In genomic region chr7:143388783-143389695, GRCm38 (mm10) we compare ENCODE assay signal across 8 mouse cellular contexts.
A peak's percentile ranks its signal among the peaks of the same experiment; 100 is the strongest.
DNase-seq lines count a peak whose midpoint lies in the region; ATAC-seq and TF ChIP-seq lines count a peak whose summit lies in the region.

No protein-coding gene starts in this region.

- H3K4me1 ChIP-seq in E14TG2a.4 (replicated peaks; ENCODE audit: low read depth, low read length), result peaks cover 6% of the 10 kb centered on the region; the same call in 1 of the 2 replicates
- peaks cover 23% of the 10 kb centered on the region for H3K4me1 ChIP-seq in embryonic facial prominence, embryonic 12.5 days
- peaks cover 63% of the 10 kb centered on the region for H3K4me1 ChIP-seq in heart, embryonic 12.5 days (replicated peaks)
- H3K4me1 ChIP-seq in lung, embryonic 16.5 days (replicated peaks; ENCODE audit: control insufficient read depth, insufficient read depth, low read length), result peaks cover 23% of the 10 kb centered on the region

- peak; percentile 67 for ATAC-seq in embryonic facial prominence, embryonic 12.5 days (ENCODE audit: insufficient number of reproducible peaks, insufficient read depth, low FRiP score, low TSS enrichment)
- ATAC-seq in heart, embryonic 12.5 days (ENCODE audit: insufficient number of reproducible peaks, low FRiP score), result peak; percentile 78
- ATAC-seq in lung, embryonic 16.5 days (ENCODE audit: low read depth), result peak; percentile 94

- H3K4me2 ChIP-seq in embryonic facial prominence, embryonic 12.5 days (replicated peaks), result 0 out of 2 replicates have a peak overlapping the region, but pooled peaks have one; percentile 20
- H3K4me2 ChIP-seq in heart, embryonic 12.5 days, result peak overlapping the region; percentile 30
- H3K4me2 ChIP-seq in lung, embryonic 16.5 days (ENCODE audit: low read depth, low read length), result peak overlapping the region; percentile 17

- 52% methylated on average over 27 of the region's 27 CpGs for WGBS in embryonic facial prominence, embryonic 12.5 days
- 40% methylated on average over 27 of the region's 27 CpGs for WGBS in heart, embryonic 12.5 days
- WGBS in lung, embryonic 16.5 days, result 22% methylated on average over 27 of the region's 27 CpGs

- no peaks in the 10 kb centered on the region for H3K9me3 ChIP-seq in E14TG2a.4 (ENCODE audit: low read length)
- H3K9me3 ChIP-seq in embryonic facial prominence, embryonic 12.5 days, result no peaks in the 10 kb centered on the region
- no peaks in the 10 kb centered on the region for H3K9me3 ChIP-seq in heart, embryonic 12.5 days (replicated peaks)
- H3K9me3 ChIP-seq in lung, embryonic 16.5 days (ENCODE audit: control insufficient read depth, low read length), result no peaks in the 10 kb centered on the region

- peak overlapping the region; percentile 77 for H3K27ac ChIP-seq in embryonic facial prominence, embryonic 12.5 days
- peak overlapping the region; percentile 87 for H3K27ac ChIP-seq in heart, embryonic 12.5 days (ENCODE audit: poor library complexity, severe bottlenecking)
- peak overlapping the region; percentile 87 for H3K27ac ChIP-seq in lung, embryonic 16.5 days (ENCODE audit: low read length)

- H3K27me3 ChIP-seq in E14TG2a.4 (ENCODE audit: insufficient read depth, low read length), result peaks cover 87% of the 10 kb centered on the region
- 0 out of 2 replicates have a peak, but pooled peaks cover 3% of the 10 kb centered on the region for H3K27me3 ChIP-seq in embryonic facial prominence, embryonic 12.5 days
- no peaks in the 10 kb centered on the region for H3K27me3 ChIP-seq in heart, embryonic 12.5 days (replicated peaks)
- no peaks in the 10 kb centered on the region; the same call in 1 of the 2 replicates for H3K27me3 ChIP-seq in lung, embryonic 16.5 days (ENCODE audit: control insufficient read depth, insufficient read depth, low read depth, low read length)

- TF ChIP-seq CTCF in E14TG2a.4 (conservative IDR thresholded peaks at IDR 0.05; ENCODE audit: low read length), result no peak

- H3K4me3 ChIP-seq in E14TG2a.4 (replicated peaks; ENCODE audit: low read length), result peak overlapping the region; percentile 62
- no peak overlapping the region for H3K4me3 ChIP-seq in embryonic facial prominence, embryonic 12.5 days
- no peak overlapping the region for H3K4me3 ChIP-seq in heart, embryonic 12.5 days
- no peak overlapping the region for H3K4me3 ChIP-seq in lung, embryonic 16.5 days (ENCODE audit: low read length)

- DNase-seq in kidney, adult 8-10 months, result peak; percentile 68 to 70
- DNase-seq in retina, postnatal 1 day, result peak; percentile 91
- no peak for DNase-seq in layer of hippocampus, adult 9-10 months (ENCODE audit: low spot score)
- DNase-seq in thymus, postnatal 36 days, result no peak

- no peak overlapping the region for H3K9ac ChIP-seq in embryonic facial prominence, embryonic 12.5 days
- peak overlapping the region; percentile 59; the same call in 1 of the 2 replicates for H3K9ac ChIP-seq in heart, embryonic 12.5 days
- peak overlapping the region; percentile 31; the same call in 1 of the 2 replicates for H3K9ac ChIP-seq in lung, embryonic 16.5 days (ENCODE audit: low read length)

- no peaks in the 10 kb centered on the region for H3K36me3 ChIP-seq in E14TG2a.4 (ENCODE audit: insufficient read depth, low read length)
- H3K36me3 ChIP-seq in embryonic facial prominence, embryonic 12.5 days, result no peaks in the 10 kb centered on the region
- H3K36me3 ChIP-seq in heart, embryonic 12.5 days, result peaks cover 3% of the 10 kb centered on the region; the same call in 1 of the 2 replicates
- H3K36me3 ChIP-seq in lung, embryonic 16.5 days (ENCODE audit: control insufficient read depth, insufficient read depth, low read length), result no peaks in the 10 kb centered on the region

Comparison
In these comparisons a context has a peak if more than half of its experiments do, and no peak if none do; other contexts are left out.
1. DNase-seq: peak in kidney, adult 8-10 months (2 of 2) and retina, postnatal 1 day (single experiment); none in layer of hippocampus, adult 9-10 months (single experiment) and thymus, postnatal 36 days (0 of 2).
2. Peak in every context shown above with its lines, with median percentiles within 50 percentile points of each other: ATAC-seq, H3K27ac ChIP-seq and H3K4me2 ChIP-seq.